Mouse (Mus musculus): ENCODE results near the gene Sema6d.

DNA sequence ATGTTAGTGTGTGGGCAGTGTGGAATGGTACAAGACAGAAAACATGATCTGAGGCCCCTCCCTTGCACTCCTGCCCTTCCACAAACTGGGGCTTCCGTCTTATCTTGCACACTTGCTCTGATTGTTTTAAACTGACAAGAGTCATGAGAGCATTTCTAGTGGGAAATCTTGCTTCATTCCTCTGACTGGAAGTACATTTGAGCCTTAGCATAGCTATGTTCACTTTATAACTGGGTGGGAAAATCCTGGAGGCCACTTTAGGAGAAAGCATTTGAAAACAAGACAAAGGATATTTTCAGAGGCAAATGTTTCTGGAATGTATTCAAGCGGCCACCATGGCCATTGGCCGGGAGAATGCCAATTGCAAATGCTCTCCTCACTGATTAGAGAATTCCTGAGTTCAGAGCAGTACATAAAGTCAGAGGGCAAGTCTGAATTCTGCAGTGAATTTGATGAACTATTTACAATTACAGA lies 371.6 kb downstream of the Sema6d start:
- no peak for TF ChIP-seq EP300 (IDR thresholded peaks at IDR 0.05; ENCODE audit: low read depth)
- no peak for TF ChIP-seq CTCF (IDR thresholded peaks at IDR 0.05; ENCODE audit: low read depth)
